ENCODE assay signal across 8 mouse cellular contexts in the genomic region with DNA sequence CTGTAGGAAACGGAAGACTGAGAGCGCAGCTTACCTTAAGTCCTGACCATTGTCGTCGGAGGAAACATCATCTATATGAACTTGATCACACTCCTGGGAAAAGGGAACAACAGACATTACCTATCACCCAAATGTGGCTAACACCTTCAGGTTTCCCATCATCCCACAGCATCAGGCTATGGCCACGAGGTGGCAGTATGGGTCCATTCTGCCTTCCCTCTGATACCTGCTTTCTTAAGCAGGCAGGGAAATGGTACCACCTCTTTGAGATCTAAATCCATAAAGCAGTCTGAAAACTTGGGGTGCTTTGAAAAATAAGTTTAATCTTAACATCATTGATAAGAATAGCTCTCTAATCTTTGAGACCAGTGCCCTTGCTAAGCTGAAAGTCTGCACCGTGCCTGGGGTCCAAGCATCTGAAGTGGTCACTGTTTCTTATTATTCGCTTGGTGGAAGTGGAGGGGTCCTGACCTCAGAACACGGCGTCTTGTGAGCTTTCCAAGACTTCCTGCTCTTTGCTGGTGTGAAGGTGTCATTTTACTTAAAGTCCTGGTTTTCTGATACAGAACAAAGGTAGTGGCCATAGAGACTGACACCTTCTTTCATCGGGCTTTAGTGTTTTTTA.
DNase-seq lines count a peak whose midpoint lies in the region; ATAC-seq lines count a peak whose summit lies in the region.

No protein-coding gene starts in this region.

- H3K4me2 ChIP-seq in forebrain, embryonic 16.5 days (ENCODE audit: low read length) = no peak overlapping the region
- no peak overlapping the region for H3K4me2 ChIP-seq in hindbrain, embryonic 11.5 days (replicated peaks; ENCODE audit: low read depth, low read length)

- peak; percentile 29 for DNase-seq in WW6 (ENCODE audit: low read depth, low spot score)
- DNase-seq in cerebellum, adult 11-12 months = peak; percentile 10
- DNase-seq in hindbrain, embryonic 11.5 days (ENCODE audit: low spot score) = peak; percentile 87
- DNase-seq in left cerebral cortex, adult 8-10 months (ENCODE audit: low spot score in 2 of 2) = peak; percentile 45 to 74
- DNase-seq in right cerebral cortex, postnatal 4 days = peak; percentile 88
- DNase-seq in T-cell, adult 2 months (ENCODE audit: low spot score) = no peak

- H3K9ac ChIP-seq in forebrain, embryonic 16.5 days (replicated peaks; ENCODE audit: low read depth, low read length) = no peak overlapping the region
- H3K9ac ChIP-seq in hindbrain, embryonic 11.5 days (ENCODE audit: low read depth, low read length) = no peak overlapping the region

- H3K9me3 ChIP-seq in forebrain, embryonic 16.5 days (ENCODE audit: control insufficient read depth, low read length) = no peaks in the 10 kb centered on the region
- no peaks in the 10 kb centered on the region for H3K9me3 ChIP-seq in hindbrain, embryonic 11.5 days (ENCODE audit: control insufficient read depth, low read length)

- 42% methylated on average over 10 of the region's 10 CpGs for WGBS in forebrain, embryonic 16.5 days
- 34% methylated on average over 10 of the region's 10 CpGs for WGBS in hindbrain, embryonic 11.5 days

- H3K4me3 ChIP-seq in forebrain, embryonic 16.5 days (replicated peaks; ENCODE audit: low read length) = no peak overlapping the region
- H3K4me3 ChIP-seq in hindbrain, embryonic 11.5 days (ENCODE audit: low read depth, low read length) = no peak overlapping the region

- no peaks in the 10 kb centered on the region for H3K36me3 ChIP-seq in forebrain, embryonic 16.5 days (ENCODE audit: control insufficient read depth, insufficient read depth)
- no peaks in the 10 kb centered on the region for H3K36me3 ChIP-seq in hindbrain, embryonic 11.5 days (ENCODE audit: control insufficient read depth, insufficient read depth, low read length)

- no peak overlapping the region for H3K27ac ChIP-seq in forebrain, embryonic 16.5 days (ENCODE audit: low read length)
- H3K27ac ChIP-seq in hindbrain, embryonic 11.5 days (ENCODE audit: low read depth, low read length) = no peak overlapping the region

- no peaks in the 10 kb centered on the region for H3K4me1 ChIP-seq in forebrain, embryonic 16.5 days (replicated peaks; ENCODE audit: control insufficient read depth, insufficient read depth, low read length)
- H3K4me1 ChIP-seq in hindbrain, embryonic 11.5 days (replicated peaks; ENCODE audit: control insufficient read depth, insufficient read depth, low read length) = no peaks in the 10 kb centered on the region

- peak; percentile 90 for ATAC-seq in forebrain, embryonic 16.5 days
- peak; percentile 61 for ATAC-seq in hindbrain, embryonic 11.5 days (ENCODE audit: low FRiP score)
- peak; percentile 92 for ATAC-seq in megakaryocyte progenitor cell, adult 5-6 weeks (replicated peaks; ENCODE audit: poor library complexity)

- H3K27me3 ChIP-seq in forebrain, embryonic 16.5 days (replicated peaks; ENCODE audit: control insufficient read depth, insufficient read depth, low read length) = no peaks in the 10 kb centered on the region
- no peaks in the 10 kb centered on the region for H3K27me3 ChIP-seq in hindbrain, embryonic 11.5 days (ENCODE audit: control insufficient read depth, insufficient read depth, low read length)
